Mouse (Mus musculus) heart, adult 2 months (tissue): ENCODE measurements at regions not wholly inside any gene's neighbourhood (a gene's known extent, or its start where the extent isn't known, plus 50 kb on each side); places are given as distances from the start of the nearest gene placed in this dataset.

Experiments used
- DNase-seq, 2 experiments: peaks; one replicate each; pipeline ENCODE4 v3.0.0; 2021
- H3K27ac ChIP-seq: fragments of 200-600 bp; 2 replicates; pipeline ENCODE4 v1.8.1; 2022
- H3K27me3 ChIP-seq: fragments of 200-500 bp; 2 replicates; pipeline ENCODE4 v1.6.1; 2012; ENCODE audit warnings: mild to moderate bottlenecking, low read length, inconsistent platforms, mixed read lengths; ENCODE audit not compliant: control insufficient read depth, insufficient read depth
- H3K36me3 ChIP-seq: fragments of 200-500 bp; 2 replicates; pipeline ENCODE4 v1.6.1; 2012; ENCODE audit warnings: low read length, inconsistent platforms; ENCODE audit not compliant: control insufficient read depth, insufficient read depth
- H3K4me1 ChIP-seq: fragments of 200-500 bp; 2 replicates; pipeline ENCODE4 v1.6.1; 2011; ENCODE audit warnings: low read length; ENCODE audit not compliant: control insufficient read depth, insufficient read depth
- H3K4me3 ChIP-seq: fragments of 200-600 bp; 2 replicates; pipeline ENCODE4 v1.8.1; 2022
- H3K79me2 ChIP-seq: fragments of 200-500 bp; replicated peaks from 2 replicates; pipeline ENCODE4 v1.6.1; 2012; ENCODE audit warnings: mild to moderate bottlenecking, inconsistent platforms, low read length, moderate library complexity, mixed read lengths; ENCODE audit not compliant: control insufficient read depth, insufficient read depth
- H3K9ac ChIP-seq: fragments of 200-500 bp; 2 replicates; pipeline ENCODE4 v1.6.1; 2012; ENCODE audit warnings: low read depth, mild to moderate bottlenecking, control low read depth, inconsistent platforms, low read length, mixed read lengths
- CTCF ChIP-seq: fragments of 200-600 bp; IDR thresholded peaks from 2 replicates; pipeline ENCODE4 v1.8.1; 2022; ENCODE audit warnings: antibody characterized with exemption, mild to moderate bottlenecking, moderate library complexity
- EP300 ChIP-seq: fragments of 200-500 bp; IDR thresholded peaks from 2 replicates; pipeline ENCODE4 v1.6.1; 2011; ENCODE audit warnings: low read depth, low read length, control low read depth; ENCODE audit not compliant: insufficient read depth
- POLR2A ChIP-seq: fragments of 200-500 bp; IDR thresholded peaks from 2 replicates; pipeline ENCODE4 v1.6.1; 2011; ENCODE audit warnings: mild to moderate bottlenecking, low read depth, low read length, control low read depth; ENCODE audit not compliant: insufficient read depth
- WGBS: fragments of 180-500 bp; shearing (Covaris S2); methylation state at CpG from one replicate; pipeline ENCODE4 v1.1.7; 2018; 5-methylcytosine and 5-hydroxymethylcytosine counted together
- intact Hi-C: fragments of 180-260 bp; cut with DNase I; formaldehyde crosslinking; loops from one replicate; pipeline ENCODE4 v1.15.1; 2025

- Histone ChIP-seq H3K79me2 (no peaks in the 10 kb centered on the region), H3K27ac (no peak overlapping the region), H3K27me3 (peaks cover 2% of the 10 kb centered on the region; the same call in 1 of the 2 replicates), H3K4me3 (no peak overlapping the region), H3K4me1 (no peaks in the 10 kb centered on the region; the same call in 1 of the 2 replicates), H3K9ac (no peak overlapping the region), H3K36me3 (no peaks in the 10 kb centered on the region)
- no peak for DNase-seq
- 70% methylated on average over 1 of the region's 1 CpGs for WGBS
- no peak for TF ChIP-seq EP300
- TF ChIP-seq POLR2A: no peak
- TF ChIP-seq CTCF: no peak
- intact Hi-C loops: no loop called here
Measured at GRCm38 (mm10) chr5:118351301-118351700, 106.3 kb downstream of the 2410131K14Rik start.

DNA sequence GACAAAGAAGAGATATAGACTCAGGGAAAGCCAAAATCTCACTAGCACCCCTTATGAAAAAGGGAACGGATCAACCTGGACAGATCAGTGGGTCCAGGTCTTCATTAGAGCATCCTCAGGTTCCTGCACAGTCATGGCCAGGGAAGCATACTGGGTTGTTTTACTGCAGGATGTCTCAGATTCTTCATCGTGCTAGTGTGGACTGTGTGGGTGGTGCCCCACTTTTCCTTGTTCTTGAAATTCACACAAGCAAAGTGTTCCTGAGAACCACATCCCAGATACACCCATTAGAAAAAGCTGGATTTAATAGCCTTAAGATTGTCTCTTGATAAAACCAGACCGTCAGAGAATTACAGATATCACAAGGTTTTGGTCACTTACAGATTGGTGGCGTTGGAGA lies 107.1 kb downstream of the 2410131K14Rik start:
- Histone ChIP-seq H3K79me2 (no peaks in the 10 kb centered on the region), H3K27me3 (no peaks in the 10 kb centered on the region), H3K9ac (no peak overlapping the region), H3K4me1 (no peaks in the 10 kb centered on the region; the same call in 1 of the 2 replicates), H3K4me3 (no peak overlapping the region), H3K27ac (no peak overlapping the region), H3K36me3 (no peaks in the 10 kb centered on the region)
- WGBS: 86% methylated on average over 4 of the region's 4 CpGs
- no peak for DNase-seq
- TF ChIP-seq EP300 (no peak), CTCF (no peak), POLR2A (no peak)
- intact Hi-C loops: no loop called here

- intact Hi-C loops: no loop called here
Measured at GRCm38 (mm10) chr5:118353061-118353460, 108.0 kb downstream of the 2410131K14Rik start.

DNA sequence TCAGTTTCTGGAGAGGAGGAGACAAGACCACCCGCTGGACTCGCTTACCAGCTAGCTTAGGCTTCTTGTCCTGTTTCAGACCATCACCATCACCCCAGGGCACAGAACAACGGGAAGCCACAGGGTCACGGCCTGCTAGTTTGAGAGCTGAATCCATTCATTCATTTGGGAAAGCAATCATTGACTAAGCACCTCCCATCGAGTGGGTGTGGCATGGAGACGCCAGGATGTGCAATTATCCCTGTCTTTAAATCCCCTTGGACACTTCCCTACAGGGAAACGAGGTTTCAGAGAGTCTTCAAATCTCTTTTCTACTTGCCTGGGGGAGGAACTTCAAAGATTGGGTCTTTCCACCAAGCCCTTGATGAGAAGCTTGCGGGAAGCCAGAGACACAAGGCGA lies 108.7 kb downstream of the 2410131K14Rik start:
- intact Hi-C loops: no loop called here

More at GRCm38 (mm10) chr5:118353061-118353460, 108.0 kb downstream of the 2410131K14Rik start:
- Histone ChIP-seq H3K36me3 (no peaks in the 10 kb centered on the region), H3K4me1 (no peaks in the 10 kb centered on the region; the same call in 1 of the 2 replicates), H3K27ac (no peak overlapping the region), H3K79me2 (no peaks in the 10 kb centered on the region), H3K4me3 (no peak overlapping the region), H3K27me3 (no peaks in the 10 kb centered on the region), H3K9ac (no peak overlapping the region)
- TF ChIP-seq POLR2A (no peak), CTCF (no peak), EP300 (no peak)
- DNase-seq: no peak
- WGBS: 36% methylated on average over 6 of the region's 6 CpGs

GRCm38 (mm10) chr5:118354127-118354526 lies 109.1 kb downstream of the 2410131K14Rik start:
- TF ChIP-seq CTCF (no peak), EP300 (no peak), POLR2A (no peak)
- Histone ChIP-seq H3K9ac (no peak overlapping the region), H3K4me1 (no peaks in the 10 kb centered on the region; the same call in 1 of the 2 replicates), H3K4me3 (no peak overlapping the region), H3K79me2 (no peaks in the 10 kb centered on the region), H3K27ac (no peak overlapping the region), H3K27me3 (no peaks in the 10 kb centered on the region), H3K36me3 (no peaks in the 10 kb centered on the region)
- no peak for DNase-seq
- intact Hi-C loops: no loop called here
- WGBS: 44% methylated on average over 5 of the region's 5 CpGs

More for the DNA sequence above, 108.7 kb downstream of the 2410131K14Rik start:
- no peaks in the 10 kb centered on the region for H3K79me2 ChIP-seq
- WGBS: 37% methylated on average over 9 of the region's 9 CpGs
- no peak overlapping the region for H3K27ac ChIP-seq
- H3K4me1 ChIP-seq: no peaks in the 10 kb centered on the region; the same call in 1 of the 2 replicates
- H3K27me3 ChIP-seq: no peaks in the 10 kb centered on the region
- TF ChIP-seq CTCF (no peak), POLR2A (no peak), EP300 (no peak)
- no peak overlapping the region for H3K4me3 ChIP-seq
- no peaks in the 10 kb centered on the region for H3K36me3 ChIP-seq
- H3K9ac ChIP-seq: no peak overlapping the region
- no peak for DNase-seq

- no peak overlapping the region for H3K27ac ChIP-seq
Measured at GRCm38 (mm10) chr5:118354871-118355270, 109.8 kb downstream of the 2410131K14Rik start.

More at GRCm38 (mm10) chr5:118354871-118355270, 109.8 kb downstream of the 2410131K14Rik start:
- TF ChIP-seq CTCF: no peak
- H3K36me3 ChIP-seq: no peaks in the 10 kb centered on the region
- intact Hi-C loops: no loop called here
- H3K27me3 ChIP-seq: no peaks in the 10 kb centered on the region
- H3K4me3 ChIP-seq: no peak overlapping the region
- no peaks in the 10 kb centered on the region for H3K79me2 ChIP-seq
- H3K9ac ChIP-seq: no peak overlapping the region
- H3K4me1 ChIP-seq: no peaks in the 10 kb centered on the region; the same call in 1 of the 2 replicates
- 55% methylated on average over 3 of the region's 3 CpGs for WGBS
- DNase-seq: no peak
